Mouse (Mus musculus) hindbrain, postnatal 0 days (tissue): ENCODE measurements around the gene Gtf2a1l. TPM values are rescaled to one million over a fixed set of nuclear protein-coding genes. Genes with fewer than 3 reads are reported as not detected.

ENCODE experiments used
- ATAC-seq: fragments of 200-750 bp; cut with Nextera tagmentation; 2 replicates; pipeline ENCODE4 v1.8.0; 2017; ENCODE audit warnings: mild to moderate bottlenecking, moderate TSS enrichment, moderate library complexity
- DNase-seq: peaks from one replicate; pipeline ENCODE4 v3.0.0-alpha.2; 2015; ENCODE audit warnings: low spot score
- H3K27ac ChIP-seq: fragments of 300-500 bp; sonication (generic); 2 replicates; pipeline ENCODE4 v1.5.1; 2014; ENCODE audit warnings: mild to moderate bottlenecking
- H3K27me3 ChIP-seq: fragments of 300-500 bp; sonication (generic); 2 replicates; pipeline ENCODE4 v1.6.1; 2014; ENCODE audit warnings: low read length, mixed read lengths; ENCODE audit not compliant: insufficient read depth
- H3K36me3 ChIP-seq: fragments of 300-500 bp; sonication (generic); 2 replicates; pipeline ENCODE4 v1.6.1; 2014; ENCODE audit warnings: low read length, mixed read lengths; ENCODE audit not compliant: insufficient read depth
- H3K4me1 ChIP-seq: fragments of 300-500 bp; sonication (generic); 2 replicates; pipeline ENCODE4 v1.6.1; 2014; ENCODE audit warnings: antibody characterized with exemption, low read length, mixed read lengths; ENCODE audit not compliant: insufficient read depth
- H3K4me2 ChIP-seq: fragments of 300-500 bp; sonication (generic); 2 replicates; pipeline ENCODE4 v1.6.1; 2014; ENCODE audit warnings: low read depth, mild to moderate bottlenecking, low read length, moderate library complexity, mixed read lengths
- H3K4me3 ChIP-seq: fragments of 300-500 bp; sonication (generic); 2 replicates; pipeline ENCODE4 v1.5.1; 2014; ENCODE audit warnings: low read length
- H3K9ac ChIP-seq: fragments of 300-500 bp; sonication (generic); replicated peaks from 2 replicates; pipeline ENCODE4 v1.6.1; 2014; ENCODE audit warnings: mild to moderate bottlenecking, low read length, moderate library complexity, mixed read lengths
- H3K9me3 ChIP-seq: fragments of 300-500 bp; sonication (generic); 2 replicates; pipeline ENCODE4 v1.6.1; 2016; ENCODE audit warnings: low read length, mixed read lengths
- CTCF ChIP-seq: IDR thresholded peaks from 2 replicates; pipeline ENCODE4 v1.5.1; 2016; ENCODE audit warnings: antibody characterized with exemption, control low read depth, low read depth
- WGBS: fragments of 180-500 bp; shearing (Covaris S2); extraction: QIAGEN DNeasy Blood & Tissue Kit; methylation state at CpG from one replicate; pipeline ENCODE4 v1.1.7; 2014; 5-methylcytosine and 5-hydroxymethylcytosine counted together
- polyA plus RNA-seq: library from polyadenylated mRNA; unstranded; fragments of >200 nt; fragmentation: Nextera tagmentation; extraction: Ambion mirVana; gene quantifications from 2 replicates; pipeline ENCODE4 v1.2.1, GENCODE M21; 2015
- total RNA-seq: library from RNA; depleted of rRNA; stranded (reverse); fragments of >200 nt; gene quantifications from 2 replicates; pipeline ENCODE4 v1.2.3, GENCODE M21; 2014; rRNA removed

Gene Gtf2a1l
- total RNA-seq: not detected in 2 replicates
- 0.38 and 0.53 TPM in 2 replicates for polyA plus RNA-seq

GRCm38 (mm10) chr17:88668452-88668851, at the start of gene Gtf2a1l:
Gene Gtf2a1l (plus strand): TSS chr17:88668660.
- Histone ChIP-seq H3K27ac (no peak within 1 kb of the TSS), H3K9ac (no peak within 1 kb of the TSS), H3K36me3 (no peaks in the 10 kb centered on the region), H3K27me3 (no peaks in the 10 kb centered on the region), H3K4me3 (0 out of 2 replicates have a peak within 1 kb of the TSS, but pooled peaks have one; percentile 6), H3K4me1 (no peaks in the 10 kb centered on the region; the same call in 1 of the 2 replicates), H3K9me3 (no peaks in the 10 kb centered on the region), H3K4me2 (peak within 1 kb of the TSS; percentile 47)
- 25% methylated on average over 21 of the region's 21 CpGs for WGBS
- peak; percentile 71 for DNase-seq
- peak; percentile 77 for ATAC-seq
- TF ChIP-seq CTCF: peak; percentile 42

GRCm38 (mm10) chr17:88620935-88621334, 47.5 kb upstream of the Gtf2a1l start:
- Histone ChIP-seq H3K27me3 (no peaks in the 10 kb centered on the region), H3K4me1 (no peaks in the 10 kb centered on the region), H3K4me2 (no peak overlapping the region), H3K9ac (no peak overlapping the region), H3K4me3 (no peak overlapping the region), H3K9me3 (no peaks in the 10 kb centered on the region), H3K27ac (no peak overlapping the region), H3K36me3 (no peaks in the 10 kb centered on the region)
- 78% methylated on average over 4 of the region's 4 CpGs for WGBS
- DNase-seq: no peak
- no peak for TF ChIP-seq CTCF
- ATAC-seq: no peak

- Histone ChIP-seq H3K4me3 (no peak overlapping the region), H3K4me1 (no peaks in the 10 kb centered on the region), H3K27ac (no peak overlapping the region), H3K36me3 (no peaks in the 10 kb centered on the region), H3K9ac (no peak overlapping the region), H3K27me3 (no peaks in the 10 kb centered on the region), H3K9me3 (no peaks in the 10 kb centered on the region), H3K4me2 (no peak overlapping the region)
- ATAC-seq: no peak
- TF ChIP-seq CTCF: no peak
- no peak for DNase-seq
- 88% methylated on average over 3 of the region's 3 CpGs for WGBS
Measured at GRCm38 (mm10) chr17:88621374-88621773, 47.1 kb upstream of the Gtf2a1l start.

GRCm38 (mm10) chr17:88622711-88623110, 45.7 kb upstream of the Gtf2a1l start:
- DNase-seq (no peak), ATAC-seq (no peak)
- no peaks in the 10 kb centered on the region for H3K4me1 ChIP-seq
- TF ChIP-seq CTCF: no peak
- H3K27me3 ChIP-seq: no peaks in the 10 kb centered on the region
- H3K27ac ChIP-seq: no peak overlapping the region
- H3K4me3 ChIP-seq: no peak overlapping the region
- WGBS: 94% methylated on average over 1 of the region's 1 CpGs
- H3K36me3 ChIP-seq: no peaks in the 10 kb centered on the region
- H3K9me3 ChIP-seq: no peaks in the 10 kb centered on the region
- H3K9ac ChIP-seq: no peak overlapping the region
- H3K4me2 ChIP-seq: no peak overlapping the region

GRCm38 (mm10) chr17:88624386-88624785, 44.1 kb upstream of the Gtf2a1l start:
- no peak for DNase-seq
- no peak overlapping the region for H3K9ac ChIP-seq
- no peaks in the 10 kb centered on the region for H3K27me3 ChIP-seq
- no peak for TF ChIP-seq CTCF
- no peak overlapping the region for H3K27ac ChIP-seq
- no peaks in the 10 kb centered on the region for H3K9me3 ChIP-seq
- WGBS: 90% methylated on average over 4 of the region's 4 CpGs
- H3K36me3 ChIP-seq: no peaks in the 10 kb centered on the region
- no peaks in the 10 kb centered on the region for H3K4me1 ChIP-seq
- no peak overlapping the region for H3K4me2 ChIP-seq
- no peak overlapping the region for H3K4me3 ChIP-seq
- no peak for ATAC-seq

- Histone ChIP-seq H3K4me1 (peaks cover 4% of the 10 kb centered on the region), H3K9ac (no peak overlapping the region), H3K4me3 (no peak overlapping the region), H3K9me3 (no peaks in the 10 kb centered on the region), H3K4me2 (no peak overlapping the region), H3K36me3 (no peaks in the 10 kb centered on the region), H3K27ac (no peak overlapping the region), H3K27me3 (no peaks in the 10 kb centered on the region)
- TF ChIP-seq CTCF: no peak
- 93% methylated on average over 13 of the region's 13 CpGs for WGBS
- DNase-seq: no peak
- no peak for ATAC-seq
Measured at GRCm38 (mm10) chr17:88625350-88625749, 43.1 kb upstream of the Gtf2a1l start.

- H3K4me3 ChIP-seq: no peak overlapping the region
- TF ChIP-seq CTCF: no peak
- no peaks in the 10 kb centered on the region for H3K36me3 ChIP-seq
- WGBS: 81% methylated on average over 7 of the region's 7 CpGs
- H3K4me2 ChIP-seq: no peak overlapping the region
- H3K9ac ChIP-seq: no peak overlapping the region
- peaks cover 4% of the 10 kb centered on the region for H3K4me1 ChIP-seq
- no peaks in the 10 kb centered on the region for H3K9me3 ChIP-seq
- no peaks in the 10 kb centered on the region for H3K27me3 ChIP-seq
- ATAC-seq (no peak), DNase-seq (no peak)
- H3K27ac ChIP-seq: no peak overlapping the region; the same call in 1 of the 2 replicates
Measured at GRCm38 (mm10) chr17:88625931-88626330, 42.5 kb upstream of the Gtf2a1l start.
